Mouse (Mus musculus) kidney, embryonic 14.5 days (tissue): Measurements from ENCODE around the gene Gimd1. TPM values are rescaled to one million over a fixed set of nuclear protein-coding genes. Genes with fewer than 3 reads are reported as not detected.

ENCODE experiments used
- ATAC-seq: fragments of 200-750 bp; cut with Nextera tagmentation; 2 replicates; pipeline ENCODE4 v1.8.0; 2017; ENCODE audit warnings: moderate number of reproducible peaks, mild to moderate bottlenecking, moderate TSS enrichment, moderate library complexity; ENCODE audit not compliant: low FRiP score, low TSS enrichment
- H3K27ac ChIP-seq: fragments of 300-500 bp; sonication (generic); 2 replicates; pipeline ENCODE4 v1.5.1; 2014; ENCODE audit warnings: low read depth, mild to moderate bottlenecking, low read length, moderate library complexity, mixed read lengths
- H3K27me3 ChIP-seq: fragments of 300-500 bp; sonication (generic); 2 replicates; pipeline ENCODE4 v1.6.1; 2014; ENCODE audit warnings: mild to moderate bottlenecking, low read length; ENCODE audit not compliant: control insufficient read depth, insufficient read depth
- H3K36me3 ChIP-seq: fragments of 300-500 bp; sonication (generic); 2 replicates; pipeline ENCODE4 v1.6.1; 2014; ENCODE audit warnings: low read length, mixed read lengths; ENCODE audit not compliant: control insufficient read depth, insufficient read depth
- H3K4me1 ChIP-seq: fragments of 300-500 bp; sonication (generic); 2 replicates; pipeline ENCODE4 v1.6.1; 2014; ENCODE audit warnings: low read length, mixed read lengths; ENCODE audit not compliant: control insufficient read depth, insufficient read depth
- H3K4me2 ChIP-seq: fragments of 300-500 bp; sonication (generic); replicated peaks from 2 replicates; pipeline ENCODE4 v1.6.1; 2014; ENCODE audit warnings: low read depth, mild to moderate bottlenecking, low read length
- H3K4me3 ChIP-seq: fragments of 300-500 bp; sonication (generic); 2 replicates; pipeline ENCODE4 v1.5.1; 2014; ENCODE audit warnings: mild to moderate bottlenecking, low read length
- H3K9ac ChIP-seq: fragments of 300-500 bp; sonication (generic); 2 replicates; pipeline ENCODE4 v1.6.1; 2014; ENCODE audit warnings: low read depth, mild to moderate bottlenecking, low read length, moderate library complexity
- H3K9me3 ChIP-seq: fragments of 300-500 bp; sonication (generic); 2 replicates; pipeline ENCODE4 v1.6.1; 2016; ENCODE audit warnings: low read length; ENCODE audit not compliant: control insufficient read depth
- WGBS: fragments of 180-500 bp; shearing (Covaris S2); extraction: QIAGEN DNeasy Blood & Tissue Kit; methylation state at CpG from one replicate; pipeline ENCODE4 v1.1.7; 2014; 5-methylcytosine and 5-hydroxymethylcytosine counted together
- polyA plus RNA-seq: library from polyadenylated mRNA; unstranded; fragments of >200 nt; fragmentation: Nextera tagmentation; extraction: Ambion mirVana; gene quantifications from 2 replicates; pipeline ENCODE4 v1.2.1, GENCODE M21; 2014

The Gimd1 gene
- polyA plus RNA-seq, 1 experiment from 2014 or later: 2.6 TPM

DNA sequence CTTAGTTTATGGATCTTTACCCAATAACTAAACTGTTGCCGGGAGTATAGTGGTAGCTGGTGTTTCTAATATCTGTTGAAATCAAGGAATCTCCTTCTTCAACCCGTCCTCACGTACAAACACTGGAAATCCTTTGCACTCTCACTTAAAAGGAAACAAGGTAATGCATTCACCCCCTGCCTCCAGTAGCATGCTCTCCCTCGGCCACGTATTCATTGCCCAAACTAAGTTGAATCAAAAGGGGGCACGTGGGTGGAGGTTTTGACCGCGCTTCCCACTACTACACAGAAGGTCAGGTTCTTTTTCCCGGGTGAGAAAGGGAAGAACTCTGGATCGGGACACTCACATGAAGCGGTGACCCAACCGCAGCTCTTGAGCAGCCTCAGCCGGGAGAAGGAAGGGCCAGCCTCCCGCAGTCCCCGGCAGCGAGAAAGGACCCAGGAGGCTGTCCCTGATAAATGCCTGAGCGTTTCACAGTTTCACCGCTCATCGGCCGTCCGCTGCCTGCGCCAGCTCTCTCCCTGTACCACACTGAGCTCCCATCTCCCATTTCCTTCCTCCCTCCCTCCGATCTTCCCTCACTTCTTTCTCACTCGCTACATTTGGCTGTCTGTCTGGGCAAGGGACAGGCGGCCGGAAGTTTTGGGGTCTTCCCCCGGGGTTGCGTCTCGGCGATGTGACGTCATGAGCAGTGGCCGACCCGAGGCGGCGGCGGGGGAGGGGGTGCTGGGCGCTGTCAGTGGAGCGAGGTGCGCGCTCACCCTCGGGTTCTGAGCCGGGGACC is 54.0 kb downstream of the Gimd1 start, which contains the start of gene Tbck:
Gene Tbck (plus strand): TSS at position 698 of the 784 bp plus-strand sequence.
- Histone ChIP-seq H3K36me3 (peaks cover 4% of the 10 kb centered on the region; the same call in 1 of the 2 replicates), H3K9ac (peak within 1 kb of the TSS; percentile 80), H3K4me2 (peak within 1 kb of the TSS; percentile 67), H3K27me3 (no peaks in the 10 kb centered on the region), H3K4me1 (peaks cover 16% of the 10 kb centered on the region; the same call in 1 of the 2 replicates), H3K9me3 (no peaks in the 10 kb centered on the region), H3K4me3 (peak within 1 kb of the TSS; percentile 76), H3K27ac (peak within 1 kb of the TSS; percentile 93)
- 1% methylated on average over 42 of the region's 42 CpGs for WGBS
- ATAC-seq: peak; percentile 97

DNA sequence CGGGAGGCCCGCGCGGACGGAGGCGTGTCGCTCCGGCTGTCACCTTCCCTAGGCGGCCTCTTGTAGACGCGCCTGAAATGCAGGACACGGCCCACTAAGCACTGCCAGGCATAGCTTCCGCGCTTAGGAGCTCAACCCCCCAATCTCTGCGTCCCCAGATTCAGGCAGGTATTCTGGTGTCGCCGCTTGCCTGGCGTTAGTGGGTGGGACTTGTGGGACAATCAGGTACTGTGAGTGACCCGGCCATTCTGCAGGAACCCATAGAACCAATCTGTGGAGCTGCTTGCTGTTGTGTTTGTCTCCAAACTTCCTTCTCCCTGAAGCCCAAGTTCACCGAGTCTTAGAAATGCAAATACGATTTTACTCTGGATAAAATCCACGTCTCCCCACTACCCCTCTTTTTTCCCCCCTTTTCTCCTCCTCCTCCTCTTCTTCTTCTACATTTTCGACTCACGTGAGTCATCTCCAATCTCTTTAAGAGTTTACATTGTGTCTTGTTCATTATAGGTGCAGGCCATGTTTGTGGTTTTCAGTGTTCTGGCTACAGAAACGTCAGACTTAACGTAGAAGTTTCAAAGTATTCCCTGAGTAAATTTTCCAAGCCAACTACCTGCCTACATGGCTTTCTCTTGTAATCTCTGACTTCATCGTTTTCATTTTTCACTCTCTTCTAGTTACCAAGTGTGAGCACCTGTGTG is 54.8 kb downstream of the Gimd1 start, which contains the start of gene Aimp1:
Gene Aimp1 (minus strand): TSS at position 140 of the 698 bp plus-strand sequence.
- Histone ChIP-seq H3K27me3 (no peaks in the 10 kb centered on the region), H3K4me1 (peaks cover 16% of the 10 kb centered on the region; the same call in 1 of the 2 replicates), H3K36me3 (peaks cover 7% of the 10 kb centered on the region; the same call in 1 of the 2 replicates), H3K4me3 (peak within 1 kb of the TSS; percentile 76), H3K4me2 (peak within 1 kb of the TSS; percentile 67), H3K9me3 (no peaks in the 10 kb centered on the region), H3K9ac (peak within 1 kb of the TSS; percentile 80), H3K27ac (peak within 1 kb of the TSS; percentile 93)
- no peak for ATAC-seq
- 1% methylated on average over 27 of the region's 27 CpGs for WGBS

Other genes starting within 250 kb of the Gimd1 start
- gene Tbck, start 54.3 kb downstream of the Gimd1 start, polyA plus RNA-seq: 15.7 and 21.6 TPM in 2 replicates
- gene Aimp1, start 54.5 kb downstream of the Gimd1 start, polyA plus RNA-seq: 85.6 and 123 TPM in 2 replicates